Mouse (Mus musculus): ENCODE results near the gene Med16. TPM values are rescaled to one million over a fixed set of nuclear protein-coding genes. Genes with fewer than 3 reads are reported as not detected.

Gene Med16
- polyA plus RNA-seq, 1 experiment from 2014 or later, result 46.3 TPM

- peaks cover 60% of the 10 kb centered on the region for H3K36me3 ChIP-seq (ENCODE audit: control insufficient read depth, insufficient read depth, low read length)
Measured at GRCm38 (mm10) chr10:79934794-79935569, 26.3 kb upstream of the Med16 start.

GRCm38 (mm10) chr10:79934272-79934721, 25.6 kb upstream of the Med16 start:
- no peak for DNase-seq (ENCODE audit: low spot score)
- Histone ChIP-seq H3K9ac (ENCODE audit: low read length) (no peak overlapping the region), H3K36me3 (ENCODE audit: control insufficient read depth, insufficient read depth, low read length) (peaks cover 57% of the 10 kb centered on the region), H3K4me2 (ENCODE audit: low read length) (no peak overlapping the region), H3K27me3 (replicated peaks; ENCODE audit: control insufficient read depth, insufficient read depth, low read length) (no peaks in the 10 kb centered on the region), H3K4me3 (ENCODE audit: low read depth, low read length) (no peak overlapping the region), H3K9me3 (ENCODE audit: control insufficient read depth, low read length) (no peaks in the 10 kb centered on the region), H3K4me1 (replicated peaks; ENCODE audit: control insufficient read depth, insufficient read depth, low read length) (peaks cover 33% of the 10 kb centered on the region), H3K27ac (ENCODE audit: low read depth) (no peak overlapping the region)
- ATAC-seq (replicated peaks; ENCODE audit: low FRiP score, low TSS enrichment, low read depth), result 0 out of 2 replicates have a peak, but pooled peaks have one; percentile 13
- 69% methylated on average over 13 of the region's 13 CpGs for WGBS

More at GRCm38 (mm10) chr10:79934794-79935569, 26.3 kb upstream of the Med16 start:
- no peak overlapping the region for H3K9ac ChIP-seq (ENCODE audit: low read length)
- no peak for DNase-seq (ENCODE audit: low spot score)
- peaks cover 30% of the 10 kb centered on the region for H3K4me1 ChIP-seq (replicated peaks; ENCODE audit: control insufficient read depth, insufficient read depth, low read length)
- no peak overlapping the region for H3K27ac ChIP-seq (ENCODE audit: low read depth)
- 89% methylated on average over 16 of the region's 16 CpGs for WGBS
- no peak for ATAC-seq (replicated peaks; ENCODE audit: low FRiP score, low TSS enrichment, low read depth)
- H3K27me3 ChIP-seq (replicated peaks; ENCODE audit: control insufficient read depth, insufficient read depth, low read length), result no peaks in the 10 kb centered on the region
- no peak overlapping the region for H3K4me3 ChIP-seq (ENCODE audit: low read depth, low read length)
- H3K4me2 ChIP-seq (ENCODE audit: low read length), result no peak overlapping the region
- H3K9me3 ChIP-seq (ENCODE audit: control insufficient read depth, low read length), result no peaks in the 10 kb centered on the region

GRCm38 (mm10) chr10:79933861-79934260, 25.1 kb upstream of the Med16 start:
- 72% methylated on average over 6 of the region's 6 CpGs for WGBS
- Histone ChIP-seq H3K4me1 (replicated peaks; ENCODE audit: control insufficient read depth, insufficient read depth, low read length) (peaks cover 37% of the 10 kb centered on the region), H3K27ac (ENCODE audit: low read depth) (no peak overlapping the region), H3K27me3 (replicated peaks; ENCODE audit: control insufficient read depth, insufficient read depth, low read length) (no peaks in the 10 kb centered on the region), H3K9ac (ENCODE audit: low read length) (no peak overlapping the region), H3K4me3 (ENCODE audit: low read depth, low read length) (no peak overlapping the region), H3K4me2 (ENCODE audit: low read length) (no peak overlapping the region), H3K9me3 (ENCODE audit: control insufficient read depth, low read length) (no peaks in the 10 kb centered on the region), H3K36me3 (ENCODE audit: control insufficient read depth, insufficient read depth, low read length) (peaks cover 57% of the 10 kb centered on the region)
- ATAC-seq (replicated peaks; ENCODE audit: low FRiP score, low TSS enrichment, low read depth) (no peak), DNase-seq (ENCODE audit: low spot score) (no peak)

- Histone ChIP-seq H3K4me2 (ENCODE audit: low read length) (no peak overlapping the region), H3K27ac (ENCODE audit: low read depth) (0 out of 2 replicates have a peak overlapping the region, but pooled peaks have one; percentile 43), H3K27me3 (replicated peaks; ENCODE audit: control insufficient read depth, insufficient read depth, low read length) (no peaks in the 10 kb centered on the region), H3K36me3 (ENCODE audit: control insufficient read depth, insufficient read depth, low read length) (peaks cover 57% of the 10 kb centered on the region), H3K9me3 (ENCODE audit: control insufficient read depth, low read length) (no peaks in the 10 kb centered on the region), H3K4me3 (ENCODE audit: low read depth, low read length) (no peak overlapping the region), H3K4me1 (replicated peaks; ENCODE audit: control insufficient read depth, insufficient read depth, low read length) (peaks cover 39% of the 10 kb centered on the region), H3K9ac (ENCODE audit: low read length) (no peak overlapping the region)
- no peak for ATAC-seq (replicated peaks; ENCODE audit: low FRiP score, low TSS enrichment, low read depth)
- no peak for DNase-seq (ENCODE audit: low spot score)
- 61% methylated on average over 9 of the region's 9 CpGs for WGBS
Measured at GRCm38 (mm10) chr10:79933145-79933679, 24.5 kb upstream of the Med16 start.

- Histone ChIP-seq H3K27me3 (replicated peaks; ENCODE audit: control insufficient read depth, insufficient read depth, low read length) (no peaks in the 10 kb centered on the region), H3K9ac (ENCODE audit: low read length) (0 out of 2 replicates have a peak overlapping the region, but pooled peaks have one; percentile 7), H3K4me1 (replicated peaks; ENCODE audit: control insufficient read depth, insufficient read depth, low read length) (peaks cover 39% of the 10 kb centered on the region), H3K27ac (ENCODE audit: low read depth) (peak overlapping the region; percentile 43; the same call in 1 of the 2 replicates), H3K9me3 (ENCODE audit: control insufficient read depth, low read length) (no peaks in the 10 kb centered on the region), H3K4me2 (ENCODE audit: low read length) (no peak overlapping the region), H3K36me3 (ENCODE audit: control insufficient read depth, insufficient read depth, low read length) (peaks cover 53% of the 10 kb centered on the region), H3K4me3 (ENCODE audit: low read depth, low read length) (no peak overlapping the region)
- no peak for DNase-seq (ENCODE audit: low spot score)
- ATAC-seq (replicated peaks; ENCODE audit: low FRiP score, low TSS enrichment, low read depth), result no peak
- 22% methylated on average over 8 of the region's 8 CpGs for WGBS
Measured at GRCm38 (mm10) chr10:79932736-79933135, 24.0 kb upstream of the Med16 start.

- H3K27me3 ChIP-seq (replicated peaks; ENCODE audit: control insufficient read depth, insufficient read depth, low read length), result no peaks in the 10 kb centered on the region
- no peak overlapping the region for H3K27ac ChIP-seq (ENCODE audit: low read depth)
- WGBS, result 76% methylated on average over 9 of the region's 9 CpGs
- DNase-seq (ENCODE audit: low spot score) (no peak), ATAC-seq (replicated peaks; ENCODE audit: low FRiP score, low TSS enrichment, low read depth) (no peak)
- H3K9ac ChIP-seq (ENCODE audit: low read length), result no peak overlapping the region
- H3K36me3 ChIP-seq (ENCODE audit: control insufficient read depth, insufficient read depth, low read length), result peaks cover 44% of the 10 kb centered on the region
- no peak overlapping the region for H3K4me3 ChIP-seq (ENCODE audit: low read depth, low read length)
- H3K4me1 ChIP-seq (replicated peaks; ENCODE audit: control insufficient read depth, insufficient read depth, low read length), result peaks cover 37% of the 10 kb centered on the region
- no peaks in the 10 kb centered on the region for H3K9me3 ChIP-seq (ENCODE audit: control insufficient read depth, low read length)
- no peak overlapping the region for H3K4me2 ChIP-seq (ENCODE audit: low read length)
Measured at GRCm38 (mm10) chr10:79931797-79932196, 23.1 kb upstream of the Med16 start.

- Histone ChIP-seq H3K4me3 (ENCODE audit: low read depth, low read length) (no peak overlapping the region), H3K36me3 (ENCODE audit: control insufficient read depth, insufficient read depth, low read length) (peaks cover 39% of the 10 kb centered on the region), H3K4me2 (ENCODE audit: low read length) (no peak overlapping the region), H3K4me1 (replicated peaks; ENCODE audit: control insufficient read depth, insufficient read depth, low read length) (peaks cover 33% of the 10 kb centered on the region), H3K27ac (ENCODE audit: low read depth) (no peak overlapping the region), H3K27me3 (replicated peaks; ENCODE audit: control insufficient read depth, insufficient read depth, low read length) (no peaks in the 10 kb centered on the region), H3K9ac (ENCODE audit: low read length) (no peak overlapping the region), H3K9me3 (ENCODE audit: control insufficient read depth, low read length) (no peaks in the 10 kb centered on the region)
- DNase-seq (ENCODE audit: low spot score) (no peak), ATAC-seq (replicated peaks; ENCODE audit: low FRiP score, low TSS enrichment, low read depth) (no peak)
- WGBS, result 91% methylated on average over 16 of the region's 16 CpGs
Measured at GRCm38 (mm10) chr10:79930826-79931186, 22.1 kb upstream of the Med16 start.

GRCm38 (mm10) chr10:79929967-79930825, 21.5 kb upstream of the Med16 start:
- H3K4me1 ChIP-seq (replicated peaks; ENCODE audit: control insufficient read depth, insufficient read depth, low read length), result peaks cover 36% of the 10 kb centered on the region
- H3K27ac ChIP-seq (ENCODE audit: low read depth), result no peak overlapping the region
- 0 out of 2 replicates have a peak overlapping the region, but pooled peaks have one; percentile 7 for H3K9ac ChIP-seq (ENCODE audit: low read length)
- no peak for ATAC-seq (replicated peaks; ENCODE audit: low FRiP score, low TSS enrichment, low read depth)
- no peak overlapping the region for H3K4me2 ChIP-seq (ENCODE audit: low read length)
- H3K4me3 ChIP-seq (ENCODE audit: low read depth, low read length), result no peak overlapping the region
- H3K36me3 ChIP-seq (ENCODE audit: control insufficient read depth, insufficient read depth, low read length), result peaks cover 33% of the 10 kb centered on the region
- no peak for DNase-seq (ENCODE audit: low spot score)
- 87% methylated on average over 18 of the region's 18 CpGs for WGBS
- no peaks in the 10 kb centered on the region for H3K9me3 ChIP-seq (ENCODE audit: control insufficient read depth, low read length)
- H3K27me3 ChIP-seq (replicated peaks; ENCODE audit: control insufficient read depth, insufficient read depth, low read length), result no peaks in the 10 kb centered on the region

All from intestine, embryonic 14.5 days (tissue).